Mouse (Mus musculus): Measurements from ENCODE around the gene Sec14l5. TPM values are rescaled to one million over a fixed set of nuclear protein-coding genes. Genes with fewer than 3 reads are reported as not detected.

Sec14l5 gene
- total and polyA plus RNA-seq, 3 experiments, result 0.03 TPM; not detected in 2

DNA sequence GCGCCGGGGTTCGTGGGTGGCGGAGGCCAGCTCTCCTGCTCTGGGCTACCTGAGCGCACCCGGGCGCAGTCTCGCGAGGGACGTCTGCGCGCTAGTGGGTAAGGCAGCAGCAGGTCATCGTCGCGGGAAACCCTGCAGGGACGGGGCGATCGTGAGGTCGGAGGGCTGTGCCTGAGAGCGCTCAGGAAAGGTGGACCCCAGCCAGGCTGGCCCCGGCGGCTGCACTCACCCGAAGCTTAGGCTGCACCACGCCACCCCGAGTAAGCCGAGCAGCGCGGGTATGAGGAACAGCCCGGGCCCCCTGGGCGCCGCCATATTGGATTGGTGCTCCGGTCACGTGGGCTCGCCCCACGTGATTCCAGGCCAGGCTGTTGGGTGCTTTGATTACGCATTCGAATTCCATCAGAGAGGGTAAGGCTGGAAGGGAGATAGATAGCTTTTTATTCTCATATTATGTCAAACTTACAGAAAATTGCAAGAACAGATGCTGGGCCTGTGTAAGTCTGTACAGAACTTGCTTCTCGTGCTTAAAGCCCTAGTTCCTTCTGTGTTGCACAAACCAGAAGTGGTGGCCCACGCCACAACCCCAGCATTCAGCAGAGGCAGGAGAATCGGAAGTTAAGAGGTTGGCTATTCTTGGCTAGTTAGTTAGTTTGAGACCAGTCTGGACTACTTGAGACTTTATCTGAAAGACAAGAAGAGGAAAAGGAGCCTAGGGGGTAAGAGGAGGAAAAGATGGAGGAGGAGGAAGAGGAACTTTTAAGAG, 56.9 kb downstream of the Sec14l5 start, which contains the start of gene Nagpa (continued):
- TF ChIP-seq MYC (IDR thresholded peaks at IDR 0.05; ENCODE audit: low read depth, low read length), result peak; percentile 91
- TF ChIP-seq SIN3A (IDR thresholded peaks at IDR 0.05; ENCODE audit: low read length), result peak; percentile 100
- peak; percentile 50; the same call in 1 of the 2 replicates for TF ChIP-seq BHLHE40 (IDR thresholded peaks at IDR 0.05; ENCODE audit: borderline replicate concordance, low read depth, low read length)
- TF ChIP-seq ZNF384 (IDR thresholded peaks at IDR 0.05; ENCODE audit: low read depth, low read length), result no peak
- TF ChIP-seq TBP (IDR thresholded peaks at IDR 0.05; ENCODE audit: low read depth, low read length), result peak; percentile 78
- TF ChIP-seq MXI1 (IDR thresholded peaks at IDR 0.05; ENCODE audit: low read depth, low read length), result peak; percentile 98
- TF ChIP-seq USF1 (IDR thresholded peaks at IDR 0.05; ENCODE audit: low read depth, low read length), result peak; percentile 99
- no peak for TF ChIP-seq MAFK (IDR thresholded peaks at IDR 0.05; ENCODE audit: borderline replicate concordance, low read depth, low read length)
- no peak for TF ChIP-seq E2F4 (IDR thresholded peaks at IDR 0.05; ENCODE audit: borderline replicate concordance, low read depth, low read length)
- TF ChIP-seq TAL1 (IDR thresholded peaks at IDR 0.05; ENCODE audit: low read length), result no peak
- no peak for TF ChIP-seq SMC3 (IDR thresholded peaks at IDR 0.05; ENCODE audit: low read depth, low read length)
- TF ChIP-seq KAT2A (conservative IDR thresholded peaks at IDR 0.05; ENCODE audit: low read depth, low read length), result no peak; the same call in 1 of the 2 replicates
- TF ChIP-seq USF2 (IDR thresholded peaks at IDR 0.05; ENCODE audit: borderline replicate concordance in 1 of 2, insufficient read depth in 1 of 2, low read depth in 1 of 2, low read length in 2 of 2), result peak; percentile 98 to 100
- peak; percentile 56; the same call in 1 of the 2 replicates for TF ChIP-seq RCOR1 (IDR thresholded peaks at IDR 0.05; ENCODE audit: low read depth, low read length)
- peak; percentile 46; the same call in 1 of the 2 replicates for TF ChIP-seq TCF12 (IDR thresholded peaks at IDR 0.05; ENCODE audit: low read depth, low read length)
- peak; percentile 76 to 84 for TF ChIP-seq POLR2A (IDR thresholded peaks at IDR 0.05; ENCODE audit: control insufficient read depth in 1 of 2, insufficient read depth in 1 of 2, low read depth in 1 of 2, low read length in 2 of 2, poor library complexity in 1 of 2)

DNA sequence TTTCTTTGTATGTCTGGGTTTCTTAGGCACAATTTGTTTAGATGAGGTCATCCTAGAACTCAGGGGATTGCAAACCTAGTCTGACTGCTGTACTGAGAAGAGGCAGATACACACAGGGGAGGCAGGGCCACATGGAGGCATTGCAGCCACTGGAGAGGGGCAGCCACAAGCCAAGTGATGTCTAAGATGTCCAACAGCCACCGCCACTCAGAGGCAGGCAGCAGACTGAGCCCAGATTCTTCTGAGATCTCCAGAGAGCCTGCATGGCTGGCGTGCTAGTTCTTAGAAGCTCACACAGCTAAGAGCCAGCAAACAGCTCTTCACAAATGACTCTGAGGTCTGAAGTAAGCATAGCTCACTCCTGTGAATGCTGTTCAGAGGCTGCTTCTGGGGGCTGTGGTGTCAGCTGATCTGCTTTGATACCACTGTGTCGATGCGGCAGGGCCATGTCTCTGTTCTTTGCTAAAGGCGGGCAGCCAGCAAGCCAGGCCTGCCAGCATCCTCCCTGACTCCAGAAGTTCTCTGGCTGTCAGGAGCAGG, 58.6 kb downstream of the Sec14l5 start:
- Histone ChIP-seq H3K4me3 (ENCODE audit: control insufficient read depth in 1 of 2, insufficient read depth in 1 of 2, low read depth in 2 of 2, low read length in 2 of 2) (no peak overlapping the region), H3K27me3 (ENCODE audit: control insufficient read depth in 1 of 2, insufficient read depth in 2 of 2, low read length in 2 of 2) (no peaks in the 10 kb centered on the region), H3K9me3 (replicated peaks; ENCODE audit: insufficient read depth, low read length) (no peaks in the 10 kb centered on the region), H3K4me1 (ENCODE audit: control insufficient read depth in 1 of 2, insufficient read depth in 2 of 2, low read length in 2 of 2) (peaks cover 3 to 9% of the 10 kb centered on the region in 2 experiments; a peak in 3 of 4 replicates), H3K79me2 (ENCODE audit: control insufficient read depth, insufficient read depth, low read length, poor library complexity) (peaks cover 3% of the 10 kb centered on the region; the same call in 1 of the 2 replicates), H3K27ac (ENCODE audit: control insufficient read depth, low read depth, low read length) (no peak overlapping the region), H3K9ac (ENCODE audit: control insufficient read depth, low read depth, low read length, poor library complexity, severe bottlenecking) (no peak overlapping the region), H3K36me3 (ENCODE audit: control insufficient read depth in 1 of 2, insufficient read depth in 2 of 2, low read length in 2 of 2) (peaks cover 0 to 3% of the 10 kb centered on the region in 2 experiments; a peak in 1 of 4 replicates)
- no peak for TF ChIP-seq SIN3A (IDR thresholded peaks at IDR 0.05; ENCODE audit: low read length)
- TF ChIP-seq POLR2AphosphoS5 (IDR thresholded peaks at IDR 0.05; ENCODE audit: borderline replicate concordance, low read depth, low read length), result no peak
- no peak for TF ChIP-seq ZKSCAN1 (IDR thresholded peaks at IDR 0.05; ENCODE audit: low read depth, low read length)
- no peak for TF ChIP-seq MYC (IDR thresholded peaks at IDR 0.05; ENCODE audit: low read depth, low read length)
- TF ChIP-seq MAZ (IDR thresholded peaks at IDR 0.05; ENCODE audit: low read depth, low read length), result no peak
- no peak for TF ChIP-seq EP300 (IDR thresholded peaks at IDR 0.05; ENCODE audit: low read depth in 1 of 2, low read length in 2 of 2)
- no peak for TF ChIP-seq GABPA (IDR thresholded peaks at IDR 0.05; ENCODE audit: low read depth, low read length)
- TF ChIP-seq CTCF (IDR thresholded peaks at IDR 0.05 in 2 of 3, conservative IDR thresholded peaks at IDR 0.05 in 1 of 3; ENCODE audit: control insufficient read depth in 1 of 3, insufficient read depth in 1 of 3, low read depth in 2 of 3, low read length in 3 of 3, poor library complexity in 1 of 3, severe bottlenecking in 1 of 3), result no peak
- no peak for TF ChIP-seq KAT2A (conservative IDR thresholded peaks at IDR 0.05; ENCODE audit: low read depth, low read length)
- TF ChIP-seq TAL1 (IDR thresholded peaks at IDR 0.05; ENCODE audit: low read length), result no peak
- TF ChIP-seq RAD21 (IDR thresholded peaks at IDR 0.05; ENCODE audit: low read depth, low read length), result no peak
- no peak for TF ChIP-seq ZNF384 (IDR thresholded peaks at IDR 0.05; ENCODE audit: low read depth, low read length)
- TF ChIP-seq USF1 (IDR thresholded peaks at IDR 0.05; ENCODE audit: low read depth, low read length), result no peak
- no peak for TF ChIP-seq SMC3 (IDR thresholded peaks at IDR 0.05; ENCODE audit: low read depth, low read length)
- TF ChIP-seq RCOR1 (IDR thresholded peaks at IDR 0.05; ENCODE audit: low read depth, low read length), result no peak
- TF ChIP-seq MEF2A (IDR thresholded peaks at IDR 0.05; ENCODE audit: extremely low read depth, insufficient replicate concordance, low read depth, low read length, poor library complexity, severe bottlenecking), result no peak
- no peak for TF ChIP-seq ZMIZ1 (IDR thresholded peaks at IDR 0.05; ENCODE audit: low read depth, low read length)
- DNase-seq (ENCODE audit: low read depth, low spot score), result no peak
